Mouse (Mus musculus) MEL (cell line): Measurements from ENCODE around the gene Epb41l4b. TPM values are rescaled to one million over a fixed set of nuclear protein-coding genes. Genes with fewer than 3 reads are reported as not detected.

ENCODE experiments used
- DNase-seq: peaks from one replicate; pipeline ENCODE4 v3.0.0; 2011; ENCODE audit warnings: low read depth, low spot score
- H3K27ac ChIP-seq: 2 replicates; pipeline ENCODE4 v1.5.1; 2012; ENCODE audit warnings: low read depth, mild to moderate bottlenecking, control low read depth, low read length, moderate library complexity; ENCODE audit not compliant: control insufficient read depth
- H3K27me3 ChIP-seq, 2 experiments: fragments of 150-350 bp in 1 of 2; sonication (generic) in 1 of 2; 2 replicates each; pipeline ENCODE4 v1.6.1; 2012; ENCODE audit warnings: low read length in 2 of 2, mild to moderate bottlenecking in 2 of 2, improper control_type of control experiment in 1 of 2, moderate library complexity in 1 of 2; ENCODE audit not compliant: insufficient read depth in 2 of 2, control insufficient read depth in 1 of 2
- H3K36me3 ChIP-seq, 2 experiments: 2 replicates each; pipeline ENCODE4 v1.6.1; 2012 to 2014; ENCODE audit warnings: low read length in 2 of 2, improper control_type of control experiment in 1 of 2, inconsistent platforms in 1 of 2, mild to moderate bottlenecking in 1 of 2; ENCODE audit not compliant: insufficient read depth in 2 of 2, control insufficient read depth in 1 of 2
- H3K4me1 ChIP-seq, 2 experiments: fragments of 150-350 bp in 1 of 2; sonication (generic) in 1 of 2; 2 replicates each; pipeline ENCODE4 v1.6.1; 2012; ENCODE audit warnings: low read length in 2 of 2, improper control_type of control experiment in 1 of 2, mild to moderate bottlenecking in 1 of 2; ENCODE audit not compliant: insufficient read depth in 2 of 2, control insufficient read depth in 1 of 2
- H3K4me3 ChIP-seq, 2 experiments: fragments of 150-350 bp in 1 of 2; sonication (generic) in 1 of 2; 2 replicates each; pipeline ENCODE4 v1.5.1; 2012; ENCODE audit warnings: low read depth in 2 of 2, low read length in 2 of 2, mild to moderate bottlenecking in 2 of 2, moderate library complexity in 2 of 2, control low read depth in 1 of 2, improper control_type of control experiment in 1 of 2; ENCODE audit not compliant: control insufficient read depth in 1 of 2, insufficient read depth in 1 of 2
- H3K79me2 ChIP-seq: 2 replicates; pipeline ENCODE4 v1.6.1; 2012; ENCODE audit warnings: mild to moderate bottlenecking, low read length, moderate library complexity; ENCODE audit not compliant: control insufficient read depth, poor library complexity, insufficient read depth
- H3K9ac ChIP-seq: 2 replicates; pipeline ENCODE4 v1.6.1; 2012; ENCODE audit warnings: low read depth, mild to moderate bottlenecking, control low read depth, low read length, moderate library complexity; ENCODE audit not compliant: control insufficient read depth, poor library complexity, severe bottlenecking
- H3K9me3 ChIP-seq: fragments of 150-350 bp; sonication (generic); replicated peaks from 2 replicates; pipeline ENCODE4 v1.6.1; 2012; ENCODE audit warnings: mild to moderate bottlenecking, low read length, improper control_type of control experiment, moderate library complexity; ENCODE audit not compliant: insufficient read depth
- CHD2 ChIP-seq: IDR thresholded peaks from 2 replicates; pipeline ENCODE4 v1.6.1; 2011; ENCODE audit warnings: low read length, improper control_type of control experiment
- E2F4 ChIP-seq: IDR thresholded peaks from 2 replicates; pipeline ENCODE4 v1.6.1; 2011; ENCODE audit warnings: low read depth, low read length, improper control_type of control experiment, borderline replicate concordance
- ELF1 ChIP-seq: IDR thresholded peaks from 2 replicates; pipeline ENCODE4 v1.6.1; 2014; ENCODE audit warnings: low read depth, mild to moderate bottlenecking, inconsistent platforms, low read length, improper control_type of control experiment, moderate library complexity
- KAT2A ChIP-seq: conservative IDR thresholded peaks from 2 replicates; pipeline ENCODE4 v1.6.1; 2012; ENCODE audit warnings: low read depth, low read length, improper control_type of control experiment, inconsistent platforms
- MAX ChIP-seq: IDR thresholded peaks from 2 replicates; pipeline ENCODE4 v1.6.1; 2011; ENCODE audit warnings: low read length, improper control_type of control experiment
- MAZ ChIP-seq: IDR thresholded peaks from 2 replicates; pipeline ENCODE4 v1.6.1; 2012; ENCODE audit warnings: low read depth, mild to moderate bottlenecking, inconsistent platforms, low read length, improper control_type of control experiment
- POLR2AphosphoS2 ChIP-seq: IDR thresholded peaks from 2 replicates; pipeline ENCODE4 v1.6.1; 2011; ENCODE audit warnings: low read length, improper control_type of control experiment
- POLR2AphosphoS5 ChIP-seq: IDR thresholded peaks from 2 replicates; pipeline ENCODE4 v1.6.1; 2012; ENCODE audit warnings: low read depth, borderline replicate concordance, mild to moderate bottlenecking, inconsistent platforms, low read length, moderate library complexity, mixed read lengths
- TCF12 ChIP-seq: IDR thresholded peaks from 2 replicates; pipeline ENCODE4 v1.6.1; 2014; ENCODE audit warnings: low read depth, mild to moderate bottlenecking, inconsistent platforms, low read length, improper control_type of control experiment, moderate library complexity
- UBTF ChIP-seq: IDR thresholded peaks from 2 replicates; pipeline ENCODE4 v1.6.1; 2012; ENCODE audit warnings: low read depth, mild to moderate bottlenecking, inconsistent platforms, low read length, improper control_type of control experiment, moderate library complexity, borderline replicate concordance; ENCODE audit not compliant: insufficient read depth
- ZMIZ1 ChIP-seq: IDR thresholded peaks from 2 replicates; pipeline ENCODE4 v1.6.1; 2012; ENCODE audit warnings: low read depth, mild to moderate bottlenecking, inconsistent platforms, low read length, improper control_type of control experiment, moderate library complexity
- polyA plus RNA-seq, 2 experiments: library from polyadenylated mRNA; stranded (reverse) in 1 of 2; unstranded in 1 of 2; fragments of >175 nt in 1 of 2; fragments of >200 nt in 1 of 2; gene quantifications; 2 replicates each; pipeline versions ENCODE4 v1.2.1 to v1.2.4; 2012; ENCODE audit warnings: low replicate concordance in 2 of 2, low read depth in 1 of 2; ENCODE audit not compliant: insufficient read length in 2 of 2, insufficient read depth in 1 of 2, missing spikeins in 1 of 2
- total RNA-seq: library from RNA; depleted of rRNA; stranded (reverse); fragments of 300-350 nt; gene quantifications from 2 replicates; pipeline ENCODE4 v1.2.3, GENCODE M21; 2012

Epb41l4b gene
- total and polyA plus RNA-seq, 3 experiments: not detected

DNA sequence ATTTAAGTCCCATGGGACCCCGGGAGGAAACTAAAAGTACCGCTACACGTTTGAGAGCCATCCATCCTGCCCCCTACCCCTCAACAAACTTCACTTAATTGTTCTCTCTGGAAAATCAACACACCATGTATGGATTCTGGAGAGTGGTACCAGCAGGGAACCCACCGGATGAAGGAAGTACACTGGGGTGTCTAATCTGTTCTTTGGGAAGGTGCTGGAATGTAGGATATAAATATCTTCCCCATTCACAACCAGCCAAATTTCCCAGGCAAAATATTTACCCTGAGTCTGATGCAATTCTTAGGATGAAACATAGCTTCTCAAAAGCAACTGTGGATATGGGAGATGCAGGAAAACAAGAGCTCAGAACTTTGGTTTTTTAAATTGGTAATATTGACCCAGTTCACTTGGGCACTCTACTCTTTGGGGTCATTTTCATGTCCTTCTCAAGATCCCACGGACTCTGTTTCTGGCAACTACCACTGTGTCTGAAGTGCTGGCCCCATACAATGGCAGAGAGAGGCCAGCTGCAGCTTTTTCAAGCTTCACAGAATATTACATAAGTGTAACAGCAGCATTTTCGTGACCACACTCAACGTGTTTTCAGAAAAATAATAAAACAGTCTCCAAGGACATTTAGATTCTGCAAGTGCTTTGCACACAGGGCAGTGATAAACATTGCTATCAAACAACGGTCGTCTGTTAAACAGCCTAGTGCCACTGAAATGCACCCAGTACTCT is 48.5 kb upstream of the Epb41l4b start (continued):
- TF ChIP-seq MAX: no peak
- TF ChIP-seq, all 39 proteins: peak for 0

DNA sequence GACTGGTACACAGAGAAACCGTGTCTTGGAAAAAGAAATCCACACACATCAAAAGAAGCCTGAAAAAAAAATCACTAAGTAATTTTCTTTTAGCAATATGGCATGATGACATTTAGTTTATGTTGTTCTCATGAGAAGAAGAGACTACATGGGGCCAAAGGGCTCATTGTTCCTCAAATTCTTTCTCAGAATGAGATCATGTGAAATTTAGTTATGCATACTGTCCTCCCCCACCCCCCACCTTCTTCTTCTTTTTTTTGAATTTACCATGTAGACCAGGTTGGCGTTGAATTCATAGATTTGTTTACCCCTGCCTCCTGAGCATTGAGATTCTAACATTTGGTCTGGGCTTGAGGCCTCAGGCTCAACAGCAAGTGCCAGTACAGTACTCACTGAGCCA is 46.6 kb upstream of the Epb41l4b start:
- TF ChIP-seq UBTF: no peak
- no peak for TF ChIP-seq CHD2
- H3K79me2 ChIP-seq: no peaks in the 10 kb centered on the region
- no peak overlapping the region for H3K27ac ChIP-seq
- DNase-seq: no peak
- H3K27me3 ChIP-seq: no peaks in the 10 kb centered on the region
- H3K4me3 ChIP-seq: no peak overlapping the region
- H3K4me1 ChIP-seq: no peaks in the 10 kb centered on the region
- no peaks in the 10 kb centered on the region for H3K9me3 ChIP-seq
- H3K9ac ChIP-seq: no peak overlapping the region
- H3K36me3 ChIP-seq: no peaks in the 10 kb centered on the region

DNA sequence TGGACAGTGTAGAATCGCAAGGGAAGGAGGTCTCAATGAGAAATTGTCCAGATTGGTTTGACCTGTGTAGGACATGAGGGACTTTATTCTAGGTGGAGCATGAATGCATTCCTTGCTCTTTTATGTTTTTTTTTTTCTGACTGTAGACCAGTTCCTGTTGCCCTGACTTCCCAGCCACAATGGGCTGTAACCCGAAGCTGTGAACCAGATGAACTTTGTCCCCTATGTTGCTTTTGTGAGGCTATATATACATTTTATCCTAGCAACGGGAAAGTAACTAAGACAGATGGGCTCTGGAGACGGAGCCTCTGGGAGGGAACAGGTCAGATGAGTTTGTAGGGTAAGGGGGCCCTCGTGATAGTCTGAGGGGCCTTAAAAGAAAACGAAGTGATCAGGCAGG is 42.8 kb upstream of the Epb41l4b start:
- Histone ChIP-seq H3K9me3 (no peaks in the 10 kb centered on the region), H3K27me3 (no peaks in the 10 kb centered on the region; a peak in 1 of 4 replicates), H3K27ac (no peak overlapping the region), H3K36me3 (no peaks in the 10 kb centered on the region), H3K4me3 (no peak overlapping the region), H3K4me1 (no peaks in the 10 kb centered on the region), H3K79me2 (no peaks in the 10 kb centered on the region), H3K9ac (no peak overlapping the region)
- DNase-seq: no peak
- no peak for TF ChIP-seq ELF1
- no peak for TF ChIP-seq TCF12
- TF ChIP-seq POLR2AphosphoS5: no peak
- no peak for TF ChIP-seq E2F4
- no peak for TF ChIP-seq ZMIZ1
- TF ChIP-seq MAZ: no peak

DNA sequence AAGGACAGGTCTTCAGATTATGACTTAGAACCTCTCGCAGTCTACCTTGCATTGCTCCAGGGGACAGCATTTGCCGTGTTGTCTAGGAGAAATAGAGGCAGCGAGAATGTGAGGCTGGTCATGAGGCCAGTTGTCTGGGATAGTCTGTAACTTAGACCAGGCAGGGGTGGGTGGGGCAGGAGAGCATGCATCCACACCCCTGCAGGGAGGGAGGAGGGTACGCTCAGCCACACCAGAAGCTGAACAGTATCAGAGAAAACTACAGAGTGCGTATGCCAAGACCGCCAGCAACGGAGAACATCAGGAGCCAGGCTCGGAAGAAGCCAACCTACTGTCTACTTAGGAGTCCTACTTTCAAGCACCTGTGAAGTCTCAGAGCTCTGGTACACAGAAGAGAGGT is 42.2 kb upstream of the Epb41l4b start:
- no peaks in the 10 kb centered on the region for H3K4me1 ChIP-seq
- no peak for DNase-seq
- no peak overlapping the region for H3K4me3 ChIP-seq
- H3K9ac ChIP-seq: no peak overlapping the region
- no peaks in the 10 kb centered on the region for H3K36me3 ChIP-seq
- H3K9me3 ChIP-seq: no peaks in the 10 kb centered on the region
- H3K27me3 ChIP-seq: no peaks in the 10 kb centered on the region; a peak in 1 of 4 replicates
- H3K27ac ChIP-seq: no peak overlapping the region
- no peak for TF ChIP-seq KAT2A
- no peak for TF ChIP-seq POLR2AphosphoS2
- TF ChIP-seq, all 39 proteins: peak for 0
- H3K79me2 ChIP-seq: no peaks in the 10 kb centered on the region
